Mouse (Mus musculus): ENCODE measurements around the gene Lpar3. TPM values are rescaled to one million over a fixed set of nuclear protein-coding genes. Genes with fewer than 3 reads are reported as not detected.
"Not testable (repeated sequence)": the region's sequence is repeated elsewhere in the genome, so short reads cannot be mapped to it uniquely, and the experiment has no call there.

Gene Lpar3
- total RNA-seq, 2 experiments from 2014 or later: 0.33 to 0.45 TPM

DNA sequence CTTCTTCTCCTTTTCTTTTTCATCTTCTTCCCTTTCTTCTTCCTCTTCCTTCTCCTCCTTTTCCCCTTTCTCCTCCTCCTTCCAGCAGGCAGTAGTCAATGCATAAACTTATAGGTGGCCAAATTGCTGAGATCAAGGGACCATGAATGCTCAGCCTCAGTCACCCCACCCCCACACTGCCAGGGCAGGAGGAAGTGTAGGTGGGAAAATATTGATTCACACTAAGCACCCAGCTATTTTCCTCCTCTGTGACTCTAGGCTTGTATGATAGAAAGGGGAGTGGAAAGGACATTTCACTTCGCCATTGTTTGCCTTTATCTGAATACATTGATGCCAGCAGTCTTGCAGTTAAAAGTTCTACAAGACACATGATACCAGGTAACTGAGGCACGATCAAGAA is 13.3 kb upstream of the Lpar3 start:
- DNase-seq (ENCODE audit: low spot score in 2 of 2): no peak

DNA sequence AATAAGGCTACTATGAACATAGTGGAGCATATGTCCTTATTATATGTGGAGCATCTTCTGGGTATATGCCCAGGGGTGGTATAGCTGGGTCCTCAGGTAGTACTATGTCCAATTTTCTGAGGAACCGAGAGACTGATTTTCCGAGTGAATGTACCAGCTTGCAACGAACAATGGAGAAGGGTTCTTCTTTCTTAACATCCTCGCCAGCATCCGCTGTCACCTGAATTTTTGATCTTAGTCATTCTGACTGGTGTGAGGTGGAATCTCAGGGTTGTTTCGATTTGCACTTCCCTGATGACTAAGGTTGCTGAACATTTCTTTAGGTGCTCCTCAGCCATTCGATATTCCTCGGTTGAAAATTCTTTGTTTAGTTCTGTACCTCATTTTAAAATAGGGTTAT is 11.0 kb upstream of the Lpar3 start:
- DNase-seq (ENCODE audit: low spot score in 2 of 2): not testable (repeated sequence)

DNA sequence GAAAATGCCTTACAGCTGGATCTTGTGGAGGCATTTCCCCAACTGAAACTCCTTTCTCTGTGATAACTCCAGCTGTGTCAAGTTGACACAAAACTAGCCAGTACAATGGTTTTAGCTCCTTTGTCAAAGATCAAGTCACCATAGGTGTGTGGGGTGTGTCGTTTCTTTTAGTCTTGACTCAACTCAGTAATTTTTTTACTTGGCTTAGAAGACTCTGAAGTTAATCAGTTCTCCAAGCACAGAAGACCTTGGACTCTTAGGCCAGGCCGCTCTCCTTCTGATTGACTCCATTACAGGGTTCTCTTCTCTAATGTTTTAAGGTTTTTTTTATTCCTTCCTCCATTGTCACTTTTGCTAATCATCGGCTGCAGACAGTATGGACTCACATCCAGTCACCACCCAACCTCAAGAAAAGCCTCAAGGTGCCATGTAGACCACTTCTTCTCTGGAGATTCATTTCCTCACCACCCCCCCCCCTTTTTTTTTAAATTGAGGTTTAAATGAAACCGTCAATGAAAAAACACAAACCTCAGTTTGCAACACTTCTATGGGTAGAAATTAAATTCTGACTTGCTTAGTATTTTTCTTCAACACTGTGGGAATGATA is 9.5 kb upstream of the Lpar3 start:
- DNase-seq (ENCODE audit: low spot score in 2 of 2): no peak

DNA sequence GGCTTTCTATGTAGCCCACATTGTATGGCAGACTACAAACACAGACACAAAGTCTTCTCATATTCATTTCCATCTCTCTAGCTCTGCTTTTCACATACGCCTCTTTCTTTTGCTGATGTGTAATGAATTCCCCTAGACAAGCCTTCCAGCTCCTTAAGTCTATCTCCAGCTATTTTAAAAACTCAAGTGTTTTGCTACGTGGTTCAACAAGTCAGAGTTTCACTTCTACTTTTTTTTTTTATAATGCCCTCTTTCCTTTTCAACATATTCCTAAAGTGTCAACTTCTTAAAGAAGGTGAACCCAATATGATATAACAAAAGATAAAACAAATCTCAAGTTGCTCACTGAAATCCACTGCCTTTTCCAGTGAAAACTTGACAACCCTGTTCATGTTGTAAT is 8.8 kb upstream of the Lpar3 start:
- no peak for DNase-seq (ENCODE audit: low spot score in 2 of 2)

DNA sequence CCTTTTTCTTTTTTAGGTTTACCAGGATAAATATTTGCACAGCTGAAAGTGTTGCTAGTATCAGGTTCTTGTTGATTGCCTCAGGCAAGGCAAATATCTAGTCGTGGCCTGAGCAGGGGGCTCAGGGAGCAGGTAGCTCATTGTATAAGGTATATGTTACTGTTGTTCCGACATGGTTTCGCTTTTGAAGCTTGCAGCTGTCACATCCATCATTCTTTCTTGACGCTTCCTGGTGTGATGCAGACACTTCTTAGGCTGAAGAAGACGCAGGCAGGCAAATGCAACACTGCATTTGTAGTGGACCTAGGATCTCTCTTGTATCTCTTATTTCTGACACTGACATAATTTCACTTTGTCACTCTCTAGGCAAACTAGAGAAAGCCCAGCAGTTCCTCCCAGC is 7.4 kb upstream of the Lpar3 start:
- DNase-seq (ENCODE audit: low spot score in 2 of 2): no peak

DNA sequence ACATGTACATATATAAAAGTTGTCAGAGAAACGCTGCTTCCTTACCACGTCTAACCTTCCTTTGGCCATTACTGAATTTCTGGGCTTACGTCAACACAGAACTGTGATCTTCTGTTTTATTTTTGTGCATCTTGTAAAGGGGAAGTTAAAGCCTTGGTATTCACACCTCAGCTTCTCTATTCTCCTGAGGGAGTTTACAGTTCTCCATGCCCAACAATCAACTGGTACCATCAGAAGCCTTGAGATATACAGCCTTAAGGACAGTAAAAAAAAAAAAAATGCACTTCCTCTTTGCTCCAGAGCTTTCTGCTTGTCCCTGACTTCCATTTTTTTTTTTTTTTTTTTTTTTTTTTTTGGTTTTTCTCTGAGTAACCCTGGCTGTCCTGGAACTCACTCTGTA is 4.2 kb upstream of the Lpar3 start:
- DNase-seq (ENCODE audit: low spot score in 2 of 2): no peak

DNA sequence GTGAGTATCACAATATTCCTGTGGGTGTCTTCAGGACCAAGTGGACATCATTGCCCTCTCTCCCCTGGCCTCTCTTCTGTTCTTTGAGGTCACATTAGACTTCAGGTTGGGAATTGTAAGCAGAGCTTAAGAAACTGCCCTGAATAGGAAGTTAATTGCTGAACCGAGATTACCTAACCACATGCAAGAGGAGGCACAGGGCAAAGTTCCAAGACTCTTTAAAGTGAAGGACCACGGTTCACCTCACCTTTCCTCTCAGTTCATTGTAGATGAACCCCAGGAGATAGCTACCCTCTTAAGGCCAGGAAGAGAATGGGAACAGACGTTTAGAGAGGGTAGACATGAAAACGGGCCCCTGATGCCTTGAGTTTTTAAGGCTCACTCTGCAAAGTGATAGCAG is 3.5 kb downstream of the Lpar3 start:
- no peak for DNase-seq (ENCODE audit: low spot score in 2 of 2)

DNA sequence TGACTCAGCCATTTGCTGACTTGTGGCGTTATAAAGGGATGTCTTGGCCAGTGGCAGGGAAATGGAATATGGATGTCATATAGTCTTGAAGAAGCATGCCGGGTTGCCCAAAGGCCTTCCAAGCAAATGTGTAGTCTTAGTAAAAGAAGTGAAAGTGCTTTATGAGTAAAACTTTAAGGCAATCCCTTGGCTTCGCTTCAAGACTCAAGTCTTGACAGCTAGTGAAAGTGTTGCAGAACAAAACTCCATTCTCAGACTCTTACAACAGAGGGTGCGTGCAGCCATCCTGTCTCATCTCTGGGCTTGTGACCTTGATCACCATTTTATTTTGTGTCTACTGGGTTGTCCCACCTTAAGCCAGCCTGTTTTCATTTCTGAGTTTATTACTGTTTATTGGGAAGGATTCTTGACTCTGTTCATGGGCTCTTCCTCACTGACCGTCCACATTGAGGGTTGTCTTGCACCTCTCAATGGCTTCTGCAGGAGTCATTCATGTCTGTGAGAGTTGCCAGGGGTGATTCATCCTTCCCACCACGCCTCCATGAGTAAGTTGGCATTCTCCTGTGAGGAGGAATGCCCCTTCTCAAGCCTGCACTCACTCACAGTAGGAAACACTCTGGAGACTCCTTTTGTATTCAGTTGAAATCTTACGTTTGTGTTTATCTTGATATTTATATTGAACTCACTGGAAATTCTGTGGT is 4.4 kb downstream of the Lpar3 start:
- no peak for DNase-seq (ENCODE audit: low spot score in 2 of 2)

DNA sequence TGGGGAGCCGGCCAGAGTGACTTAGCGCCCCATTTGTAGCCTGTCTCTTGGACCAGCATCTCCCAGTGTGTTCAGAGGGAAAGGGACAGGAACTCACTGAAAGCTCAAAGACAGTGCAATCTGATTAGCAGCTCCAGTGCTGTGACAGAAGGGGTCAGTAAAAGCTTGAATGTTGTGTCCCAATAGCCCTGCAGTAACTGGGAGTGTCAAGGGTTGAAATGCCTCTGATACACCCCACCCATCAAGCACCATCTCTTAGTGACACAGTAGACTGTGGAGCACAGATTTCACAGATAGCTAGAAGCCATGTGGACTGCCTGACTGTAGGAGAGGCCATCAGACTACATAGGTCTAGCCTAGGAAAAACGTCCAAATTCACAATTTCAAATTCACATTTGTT is 6.7 kb downstream of the Lpar3 start:
- no peak for DNase-seq (ENCODE audit: low spot score in 2 of 2)

DNA sequence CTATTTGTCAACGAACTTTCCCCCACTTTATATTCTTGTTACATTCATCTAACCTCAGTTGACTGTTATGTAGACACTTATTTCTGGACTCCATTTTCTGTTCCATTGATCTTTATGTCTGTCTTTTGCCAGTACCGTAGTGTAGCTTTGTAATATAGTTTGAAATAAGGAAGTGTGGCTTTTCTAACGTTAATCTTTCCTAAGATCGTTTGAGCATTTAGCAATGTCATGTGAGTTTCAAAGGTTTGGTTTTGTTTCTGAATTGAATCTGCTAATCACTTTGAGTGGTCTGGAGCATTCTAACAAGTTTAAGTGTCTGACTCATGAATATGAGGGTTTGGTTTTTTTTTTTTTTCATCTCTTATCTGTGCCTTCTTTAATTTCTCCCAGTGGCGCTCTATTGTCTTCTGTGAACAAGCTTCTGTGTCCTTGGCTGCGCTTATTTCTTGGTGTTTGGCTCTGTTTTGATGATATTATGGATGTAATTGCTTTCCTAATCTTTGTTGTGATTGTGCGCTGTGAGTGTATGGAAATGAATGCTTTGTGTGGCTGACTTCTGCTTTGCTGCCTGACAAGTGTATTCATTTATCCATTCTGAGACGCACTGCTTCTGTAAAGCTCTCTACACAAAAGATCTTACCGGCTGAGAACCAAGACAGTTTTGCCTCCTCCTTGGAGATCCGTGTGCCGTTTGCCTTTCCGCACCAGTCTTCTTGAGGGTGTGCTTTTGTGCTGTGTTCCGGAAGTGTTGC is 8.0 kb downstream of the Lpar3 start:
- DNase-seq (ENCODE audit: low spot score in 2 of 2): no peak

DNA sequence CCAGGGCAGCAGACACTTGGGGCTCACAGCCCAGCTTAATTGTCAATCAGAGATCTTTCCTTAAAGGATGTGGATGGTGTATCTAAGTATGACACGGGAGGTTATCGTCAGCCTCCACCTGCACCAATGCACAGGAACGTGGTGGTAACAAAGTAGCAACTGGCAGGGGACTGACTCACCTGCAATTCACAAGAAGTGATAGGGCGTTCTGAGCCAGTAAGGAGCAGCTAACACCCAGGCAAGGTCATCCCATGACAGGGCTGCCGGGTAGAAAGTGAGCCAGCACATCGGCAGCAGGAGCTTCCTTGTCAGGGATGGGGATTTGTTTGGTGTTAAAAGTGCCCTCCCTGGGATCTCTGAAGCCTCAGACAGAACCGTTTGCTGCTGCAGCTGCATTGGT is 11.9 kb downstream of the Lpar3 start:
- no peak for DNase-seq (ENCODE audit: low spot score in 2 of 2)

DNA sequence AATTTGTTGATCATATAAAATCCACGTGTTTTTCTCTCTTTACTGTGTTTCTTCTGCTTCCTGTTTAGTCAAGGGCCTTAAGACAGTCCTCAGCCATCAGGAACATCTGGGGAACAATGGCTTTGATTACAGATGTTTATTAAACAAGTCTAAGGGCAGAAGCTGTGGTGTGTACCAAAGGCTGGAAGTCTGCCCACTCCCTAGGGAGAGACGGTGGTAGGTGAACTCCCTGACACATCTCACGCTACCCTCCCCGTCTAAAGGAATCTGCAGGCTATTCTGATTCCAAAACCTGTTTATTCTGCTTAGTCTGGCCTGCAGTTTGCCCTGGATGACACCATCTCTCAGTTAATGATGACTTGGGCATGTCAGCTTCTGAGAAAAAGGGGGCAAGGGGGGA is 13.0 kb downstream of the Lpar3 start:
- DNase-seq (ENCODE audit: low spot score in 2 of 2): no peak

DNA sequence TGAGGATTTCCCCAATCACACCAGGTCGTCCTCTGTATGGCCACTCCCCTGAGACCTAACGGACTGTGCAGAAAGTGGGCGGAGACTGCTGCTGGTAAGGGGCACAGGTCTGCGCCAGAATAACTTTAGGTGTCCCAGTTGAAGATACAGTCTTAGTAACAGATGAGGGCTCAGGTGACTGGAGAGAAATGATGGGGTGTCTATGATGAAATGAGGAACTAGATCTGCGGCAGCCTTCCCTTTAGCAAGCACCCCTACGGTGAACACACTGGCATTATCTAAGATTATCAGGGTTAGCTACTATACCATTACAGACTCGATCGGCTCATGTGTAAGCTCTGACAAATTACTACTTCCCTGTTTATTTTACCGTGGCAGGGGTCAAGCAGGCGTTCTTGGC is 13.8 kb downstream of the Lpar3 start:
- no peak for DNase-seq (ENCODE audit: low spot score in 2 of 2)

DNA sequence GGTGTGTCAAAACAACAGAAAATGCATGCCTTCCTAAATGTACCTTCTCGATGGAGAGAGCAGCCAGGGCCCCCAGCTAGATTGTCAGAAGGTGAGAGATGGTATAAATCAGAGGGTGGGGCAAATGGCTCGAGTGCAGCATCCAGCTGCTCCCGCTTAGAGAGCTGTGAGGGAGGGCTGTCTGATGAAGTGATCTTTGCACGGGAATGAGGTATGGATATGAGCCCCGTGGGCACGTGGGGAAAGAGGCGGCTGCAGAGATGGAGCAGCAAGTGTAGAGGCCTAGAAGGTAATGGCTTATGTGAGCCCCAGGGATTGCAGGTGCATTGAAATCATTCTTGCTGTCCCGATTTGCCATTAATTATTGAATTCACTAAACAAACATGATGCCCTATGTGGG is 15.5 kb downstream of the Lpar3 start:
- no peak for DNase-seq (ENCODE audit: low spot score in 2 of 2)

DNA sequence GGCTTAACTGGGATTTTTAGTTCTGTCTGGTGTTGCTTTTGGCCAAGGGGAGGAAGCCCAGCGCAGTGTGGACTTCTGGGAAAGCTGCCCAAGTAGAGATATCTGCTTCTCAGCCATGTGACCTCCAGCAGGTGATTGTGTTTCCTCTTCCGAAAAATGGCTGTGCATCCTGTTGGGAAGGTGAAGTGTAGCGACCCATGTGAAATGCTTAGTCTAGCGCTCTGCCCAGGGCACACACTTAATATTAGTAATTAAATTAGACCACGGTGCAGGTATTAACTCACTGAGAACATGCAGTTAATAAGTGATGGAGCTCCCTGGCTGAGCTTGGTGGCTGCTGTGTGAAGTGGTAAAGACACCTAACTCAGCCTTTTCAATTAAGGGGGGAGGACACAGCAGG is 16.9 kb downstream of the Lpar3 start:
- no peak for DNase-seq (ENCODE audit: low spot score in 2 of 2)

DNA sequence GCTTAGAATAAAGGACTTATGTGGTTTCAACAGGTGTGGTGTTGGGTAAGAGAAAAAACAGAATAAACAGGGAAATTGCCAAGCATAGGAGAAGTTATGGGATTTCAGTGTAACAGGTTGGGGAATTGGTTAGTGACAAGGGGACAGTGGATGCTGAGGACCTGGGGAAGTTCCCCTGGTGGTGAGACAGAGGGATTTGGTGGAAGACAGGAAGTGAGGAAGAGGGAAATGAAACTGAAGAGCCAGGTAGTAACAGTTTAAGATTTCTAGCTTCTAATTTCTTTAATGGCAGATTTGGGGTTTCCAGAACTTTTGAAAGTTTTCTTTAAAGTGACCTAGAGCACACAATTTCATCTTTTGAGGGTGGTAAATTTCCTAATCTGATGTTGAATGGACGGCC is 23.9 kb downstream of the Lpar3 start:
- no peak for DNase-seq (ENCODE audit: low spot score in 2 of 2)

DNA sequence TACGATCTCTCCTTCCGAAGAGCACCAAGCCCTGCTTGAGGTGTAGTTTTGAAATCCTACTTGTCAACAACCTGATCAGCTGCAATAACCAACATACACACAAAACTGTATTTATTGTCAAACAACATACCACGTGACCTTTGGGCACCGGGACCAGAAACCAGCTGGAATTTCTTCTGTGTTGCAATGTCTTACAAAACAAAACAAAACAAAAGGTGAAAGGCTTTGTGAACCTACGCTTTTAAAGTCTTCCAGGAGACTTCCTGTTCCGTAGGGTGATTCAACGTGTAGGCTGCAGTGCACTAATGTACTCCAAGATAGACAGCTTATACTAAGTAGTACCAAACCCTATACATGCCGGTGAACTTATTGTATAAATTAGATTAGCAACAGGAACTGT is 25.8 kb downstream of the Lpar3 start:
- DNase-seq (ENCODE audit: low spot score in 2 of 2): no peak

DNA sequence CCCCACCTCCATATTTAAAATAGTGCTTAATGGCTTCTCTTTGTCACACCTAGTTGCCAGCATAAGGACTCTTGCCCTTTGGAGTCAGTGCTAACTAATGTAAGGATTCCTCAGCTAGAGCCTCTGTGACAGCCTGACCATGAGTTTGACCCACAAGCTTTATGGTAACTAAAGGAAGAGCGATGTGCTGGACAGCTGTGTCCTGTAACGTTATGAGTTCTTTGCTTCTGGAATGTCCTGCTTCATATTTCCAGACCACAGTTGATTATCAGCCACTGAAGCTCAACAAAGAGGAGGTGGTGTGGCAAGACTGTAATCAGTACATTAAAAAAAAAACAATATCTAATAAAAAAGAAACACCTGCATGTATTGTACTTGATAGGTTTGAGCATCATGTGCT is 26.2 kb downstream of the Lpar3 start:
- DNase-seq (ENCODE audit: low spot score in 2 of 2): no peak

DNA sequence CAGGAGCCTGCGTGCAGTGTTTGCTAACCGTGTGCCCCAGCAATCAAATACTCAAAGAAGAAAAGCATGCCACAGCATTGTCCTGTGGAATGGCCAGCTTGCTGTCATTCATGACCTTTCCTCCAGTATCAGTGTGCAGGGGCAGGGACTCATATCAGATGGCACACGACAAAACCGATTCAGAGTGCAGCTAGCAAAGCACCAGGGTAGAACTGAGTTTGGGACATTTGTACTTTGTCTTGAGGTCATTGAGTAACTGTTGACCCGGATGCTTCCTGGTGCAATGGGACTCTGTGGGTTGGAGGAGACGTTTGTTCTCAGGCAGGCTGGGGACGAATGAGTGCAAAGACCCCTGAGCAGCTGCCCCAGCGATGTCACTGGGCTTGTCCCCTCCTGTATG is 29.1 kb downstream of the Lpar3 start:
- DNase-seq (ENCODE audit: low spot score in 2 of 2): no peak

DNA sequence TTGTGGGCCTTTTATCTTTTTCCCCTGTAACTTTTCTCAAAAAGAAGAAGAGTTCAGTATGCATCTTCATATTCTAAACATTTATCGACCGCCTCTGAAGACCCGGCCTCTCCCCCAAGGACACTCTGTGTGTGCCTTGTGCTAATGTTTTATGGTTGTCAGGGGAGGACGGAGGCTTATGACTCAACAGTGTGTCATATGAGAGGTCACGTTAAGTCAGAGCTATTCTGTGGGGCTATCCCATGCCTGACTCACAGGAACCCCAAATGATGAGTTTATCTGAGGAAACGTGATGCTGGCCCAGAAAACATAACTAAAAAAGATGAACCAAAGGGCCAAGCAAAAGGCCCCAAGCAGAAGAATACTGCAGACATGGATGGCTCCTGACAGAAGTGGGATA is 31.0 kb downstream of the Lpar3 start:
- DNase-seq (ENCODE audit: low spot score in 2 of 2): no peak

DNA sequence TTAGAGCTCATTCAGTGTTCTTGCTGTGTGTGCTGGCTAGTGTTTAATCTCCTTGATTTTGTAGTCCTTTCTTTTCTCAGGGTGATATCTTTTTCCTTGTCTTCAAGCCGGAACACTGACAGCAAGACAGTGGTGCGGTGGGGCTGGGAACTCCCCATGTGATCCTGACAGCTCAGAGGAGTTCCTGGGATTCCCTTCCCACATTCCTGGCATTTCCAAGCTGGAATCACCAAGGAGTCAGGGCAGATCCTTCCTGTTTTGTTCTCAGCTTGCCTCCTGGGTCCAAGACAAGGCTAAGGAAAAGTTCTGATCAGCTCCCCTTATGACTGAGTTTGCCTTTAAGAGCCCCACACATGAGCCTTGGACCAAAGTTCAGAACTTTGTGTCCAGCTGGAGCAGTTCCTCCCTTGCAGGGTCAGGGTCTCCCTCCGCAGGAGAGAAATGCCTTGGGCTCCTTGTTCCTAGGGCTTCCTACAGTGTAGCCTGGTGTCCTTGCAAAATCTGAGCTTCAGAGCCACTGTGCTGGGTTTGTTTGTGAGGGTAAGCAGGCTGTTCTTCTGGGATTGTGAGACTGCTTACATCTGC is 33.1 kb downstream of the Lpar3 start:
- no peak for DNase-seq (ENCODE audit: low spot score in 2 of 2)

DNA sequence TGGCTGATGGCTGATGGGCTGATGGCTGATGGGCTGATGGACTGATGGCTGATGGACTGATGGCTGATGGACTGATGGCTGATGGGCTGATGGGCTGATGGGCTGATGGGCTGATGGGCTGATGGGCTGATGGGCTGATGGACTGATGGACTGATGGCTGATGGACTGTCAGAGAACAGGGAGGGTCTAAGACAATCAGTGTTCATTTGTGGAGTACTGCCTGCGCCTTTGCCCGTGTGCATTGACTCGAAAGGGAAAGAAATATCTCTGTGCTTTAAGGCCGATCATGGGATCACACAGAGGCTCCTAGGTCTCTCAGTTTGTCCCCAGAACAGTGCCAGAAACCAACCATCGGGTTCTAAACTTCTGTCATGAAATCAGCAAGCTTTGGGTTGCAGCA is 34.4 kb downstream of the Lpar3 start:
- DNase-seq (ENCODE audit: low spot score in 2 of 2): no peak
